Mouse (Mus musculus) liver, adult (tissue): ENCODE results near the gene Cat.

Source experiments
- GATA4 ChIP-seq: IDR thresholded peaks from 2 replicates; pipeline ENCODE4 v1.6.1; 2014; ENCODE audit warnings: mild to moderate bottlenecking, low read length; ENCODE audit not compliant: insufficient replicate concordance

Gene Cat

GRCm38 (mm10) chr2:103484617-103485401, at the start of gene Cat:
Gene Cat (minus strand): TSS chr2:103485160.
- peak; percentile 70; the same call in 1 of the 2 replicates for TF ChIP-seq GATA4

- no peak for TF ChIP-seq GATA4
Observed at GRCm38 (mm10) chr2:103525596-103525995, 40.6 kb upstream of the Cat start.

- no peak for TF ChIP-seq GATA4
Observed at GRCm38 (mm10) chr2:103516472-103516871, 31.5 kb upstream of the Cat start.

GRCm38 (mm10) chr2:103515513-103516180, 30.7 kb upstream of the Cat start:
- TF ChIP-seq GATA4 = no peak

- TF ChIP-seq GATA4 = no peak
Observed at GRCm38 (mm10) chr2:103512066-103512795, 27.3 kb upstream of the Cat start.

GRCm38 (mm10) chr2:103511631-103512030, 26.7 kb upstream of the Cat start:
- TF ChIP-seq GATA4 = no peak

- no peak for TF ChIP-seq GATA4
Observed at GRCm38 (mm10) chr2:103511042-103511441, 26.1 kb upstream of the Cat start.

- TF ChIP-seq GATA4 = no peak
Observed at GRCm38 (mm10) chr2:103507651-103508050, 22.7 kb upstream of the Cat start.

- no peak for TF ChIP-seq GATA4
Observed at GRCm38 (mm10) chr2:103505956-103506355, 21.0 kb upstream of the Cat start.

GRCm38 (mm10) chr2:103504463-103504862, 19.5 kb upstream of the Cat start:
- TF ChIP-seq GATA4 = no peak

- TF ChIP-seq GATA4 = no peak
Observed at GRCm38 (mm10) chr2:103500769-103501168, 15.8 kb upstream of the Cat start.

- TF ChIP-seq GATA4 = no peak
Observed at GRCm38 (mm10) chr2:103495633-103496418, 10.9 kb upstream of the Cat start.

- no peak; the same call in 1 of the 2 replicates for TF ChIP-seq GATA4
Observed at GRCm38 (mm10) chr2:103493827-103494226, 8.9 kb upstream of the Cat start.

- TF ChIP-seq GATA4 = no peak
Observed at GRCm38 (mm10) chr2:103492526-103492925, 7.6 kb upstream of the Cat start.

- TF ChIP-seq GATA4 = no peak
Observed at GRCm38 (mm10) chr2:103483986-103484520, 907 bp downstream of the Cat start.
